Mouse (Mus musculus) intestine, postnatal 0 days (tissue): Measurements from ENCODE around the gene Pan3. TPM values are rescaled to one million over a fixed set of nuclear protein-coding genes. Genes with fewer than 3 reads are reported as not detected.
A peak's percentile ranks its signal among the peaks of the same experiment; 100 is the strongest.

Experiments used
- ATAC-seq: fragments of 200-750 bp; cut with Nextera tagmentation; 2 replicates; pipeline ENCODE4 v1.8.0; 2017; ENCODE audit warnings: mild to moderate bottlenecking, moderate TSS enrichment, moderate library complexity
- H3K27ac ChIP-seq: fragments of 300-500 bp; sonication (generic); 2 replicates; pipeline ENCODE4 v1.5.1; 2014; ENCODE audit warnings: mild to moderate bottlenecking, low read depth, low read length, moderate library complexity
- H3K27me3 ChIP-seq: fragments of 300-500 bp; sonication (generic); replicated peaks from 2 replicates; pipeline ENCODE4 v1.6.1; 2014; ENCODE audit warnings: low read length, mixed read lengths; ENCODE audit not compliant: control insufficient read depth, insufficient read depth
- H3K36me3 ChIP-seq: fragments of 300-500 bp; sonication (generic); 2 replicates; pipeline ENCODE4 v1.6.1; 2014; ENCODE audit warnings: mild to moderate bottlenecking, moderate library complexity; ENCODE audit not compliant: control insufficient read depth, insufficient read depth
- H3K4me1 ChIP-seq: fragments of 300-500 bp; sonication (generic); replicated peaks from 2 replicates; pipeline ENCODE4 v1.6.1; 2014; ENCODE audit warnings: antibody characterized with exemption, low read length, mixed read lengths; ENCODE audit not compliant: control insufficient read depth, insufficient read depth
- H3K4me2 ChIP-seq: fragments of 300-500 bp; sonication (generic); replicated peaks from 2 replicates; pipeline ENCODE4 v1.6.1; 2014; ENCODE audit warnings: low read depth, mild to moderate bottlenecking, moderate library complexity
- H3K4me3 ChIP-seq: fragments of 300-500 bp; sonication (generic); 2 replicates; pipeline ENCODE4 v1.5.1; 2014; ENCODE audit warnings: low read depth, low read length
- H3K9ac ChIP-seq: fragments of 300-500 bp; sonication (generic); 2 replicates; pipeline ENCODE4 v1.6.1; 2014; ENCODE audit warnings: mild to moderate bottlenecking, low read depth, low read length
- H3K9me3 ChIP-seq: fragments of 300-500 bp; sonication (generic); 2 replicates; pipeline ENCODE4 v1.6.1; 2016; ENCODE audit warnings: mixed run types; ENCODE audit not compliant: control insufficient read depth
- CTCF ChIP-seq: sonication (generic); IDR thresholded peaks from 2 replicates; pipeline ENCODE4 v1.5.1; 2016; ENCODE audit warnings: low read depth, mild to moderate bottlenecking, control low read depth, antibody characterized with exemption, moderate library complexity
- WGBS: fragments of 180-500 bp; shearing (Covaris S2); extraction: QIAGEN DNeasy Blood & Tissue Kit; methylation state at CpG from one replicate; pipeline ENCODE4 v1.1.7; 2014; 5-methylcytosine and 5-hydroxymethylcytosine counted together
- polyA plus RNA-seq: library from polyadenylated mRNA; unstranded; fragments of >200 nt; fragmentation: Nextera tagmentation; extraction: Ambion mirVana; gene quantifications from 2 replicates; pipeline ENCODE4 v1.2.1, GENCODE M21; 2015

Gene Pan3
- polyA plus RNA-seq, 1 experiment from 2014 or later = 40.3 TPM

- Histone ChIP-seq H3K9ac (no peak overlapping the region), H3K4me1 (no peaks in the 10 kb centered on the region), H3K27ac (no peak overlapping the region), H3K4me2 (no peak overlapping the region), H3K27me3 (peaks cover 8% of the 10 kb centered on the region), H3K9me3 (no peaks in the 10 kb centered on the region), H3K36me3 (no peaks in the 10 kb centered on the region), H3K4me3 (no peak overlapping the region)
- TF ChIP-seq CTCF = no peak
- no peak for ATAC-seq
- 75% methylated on average over 5 of the region's 5 CpGs for WGBS
Observed at GRCm38 (mm10) chr5:147406135-147406534, 23.8 kb upstream of the Pan3 start.

GRCm38 (mm10) chr5:147408731-147409130, 21.2 kb upstream of the Pan3 start:
- Histone ChIP-seq H3K4me3 (no peak overlapping the region), H3K9me3 (no peaks in the 10 kb centered on the region), H3K9ac (no peak overlapping the region), H3K4me2 (peak overlapping the region; percentile 41; the same call in 1 of the 2 replicates), H3K4me1 (no peaks in the 10 kb centered on the region), H3K27me3 (no peaks in the 10 kb centered on the region), H3K27ac (no peak overlapping the region), H3K36me3 (no peaks in the 10 kb centered on the region)
- no peak for TF ChIP-seq CTCF
- WGBS = 56% methylated on average over 29 of the region's 29 CpGs
- ATAC-seq = no peak

- Histone ChIP-seq H3K9me3 (no peaks in the 10 kb centered on the region), H3K9ac (no peak overlapping the region), H3K27me3 (no peaks in the 10 kb centered on the region), H3K4me3 (no peak overlapping the region), H3K4me1 (no peaks in the 10 kb centered on the region), H3K4me2 (no peak overlapping the region), H3K36me3 (no peaks in the 10 kb centered on the region), H3K27ac (no peak overlapping the region)
- WGBS = 79% methylated on average over 6 of the region's 6 CpGs
- no peak for TF ChIP-seq CTCF
- no peak for ATAC-seq
Observed at GRCm38 (mm10) chr5:147410585-147410984, 19.4 kb upstream of the Pan3 start.

GRCm38 (mm10) chr5:147417986-147418385, 12.0 kb upstream of the Pan3 start:
- H3K27ac ChIP-seq = no peak overlapping the region
- no peak overlapping the region for H3K9ac ChIP-seq
- no peak for TF ChIP-seq CTCF
- no peaks in the 10 kb centered on the region for H3K27me3 ChIP-seq
- ATAC-seq = no peak
- H3K9me3 ChIP-seq = no peaks in the 10 kb centered on the region
- H3K36me3 ChIP-seq = no peaks in the 10 kb centered on the region
- 69% methylated on average over 1 of the region's 1 CpGs for WGBS
- no peak overlapping the region for H3K4me2 ChIP-seq
- H3K4me1 ChIP-seq = no peaks in the 10 kb centered on the region
- no peak overlapping the region for H3K4me3 ChIP-seq

- H3K4me3 ChIP-seq = no peak overlapping the region
- no peak for ATAC-seq
- TF ChIP-seq CTCF = peak; percentile 71
- no peak overlapping the region for H3K9ac ChIP-seq
- H3K36me3 ChIP-seq = no peaks in the 10 kb centered on the region
- H3K9me3 ChIP-seq = no peaks in the 10 kb centered on the region
- H3K27ac ChIP-seq = no peak overlapping the region
- H3K27me3 ChIP-seq = no peaks in the 10 kb centered on the region
- H3K4me2 ChIP-seq = 0 out of 2 replicates have a peak overlapping the region, but pooled peaks have one; percentile 14
- WGBS = 52% methylated on average over 10 of the region's 10 CpGs
- no peaks in the 10 kb centered on the region for H3K4me1 ChIP-seq
Observed at GRCm38 (mm10) chr5:147418394-147419121, 11.4 kb upstream of the Pan3 start.

GRCm38 (mm10) chr5:147423612-147424011, 6.3 kb upstream of the Pan3 start:
- no peaks in the 10 kb centered on the region for H3K9me3 ChIP-seq
- H3K27ac ChIP-seq = no peak overlapping the region
- no peaks in the 10 kb centered on the region for H3K27me3 ChIP-seq
- no peak overlapping the region for H3K9ac ChIP-seq
- H3K36me3 ChIP-seq = no peaks in the 10 kb centered on the region
- no peak overlapping the region for H3K4me2 ChIP-seq
- 49% methylated on average over 6 of the region's 6 CpGs for WGBS
- no peak for ATAC-seq
- no peak overlapping the region for H3K4me3 ChIP-seq
- TF ChIP-seq CTCF = peak; percentile 31
- no peaks in the 10 kb centered on the region for H3K4me1 ChIP-seq
